Mouse (Mus musculus): Measurements from ENCODE around the gene Vav3.

- TF ChIP-seq CTCF (IDR thresholded peaks at IDR 0.05; ENCODE audit: control insufficient read depth, insufficient read depth, insufficient replicate concordance, low read depth, low read length): no peak
- no peak for TF ChIP-seq POLR2A (IDR thresholded peaks at IDR 0.05; ENCODE audit: control insufficient read depth, low read depth, low read length)
Observed at GRCm38 (mm10) chr3:109478297-109478696, 137.8 kb downstream of the Vav3 start.

All from testis, adult 2 months (tissue).